Mouse (Mus musculus) G1E (cell line): ENCODE measurements around the gene Lipo3. TPM values are rescaled to one million over a fixed set of nuclear protein-coding genes. Genes with fewer than 3 reads are reported as not detected.

Experiments
- polyA plus RNA-seq: library from polyadenylated mRNA; stranded (reverse); fragments of >175 nt; gene quantifications from 2 replicates; pipeline ENCODE4 v1.2.3, GENCODE M21; 2012
- total RNA-seq, 2 experiments: library from RNA; stranded (forward) in 1 of 2; stranded (reverse) in 1 of 2; fragments of 200-1000 nt in 1 of 2; fragments of >200 nt in 1 of 2; fragmentation: Nextera tagmentation in 1 of 2; gene quantifications; 2 replicates each; pipeline ENCODE4 v1.2.3; 2014 to 2017

The Lipo3 gene
- total and polyA plus RNA-seq, 3 experiments, result 0.05 TPM; not detected in 2

Other genes with a start within 250 kb of the Lipo3 start
- gene Lipo4, start 244.2 kb downstream of the Lipo3 start, total RNA-seq (2014; fragmentation: Nextera tagmentation), result not detected in 2 replicates
- gene Lipo4, start 244.2 kb downstream of the Lipo3 start, total RNA-seq (2017), result 0.17 TPM in 1 of 2 replicates, not detected in the other
- not detected in 2 replicates for gene Lipo4, start 244.2 kb downstream of the Lipo3 start, polyA plus RNA-seq
- gene Gm8978, start 136.7 kb downstream of the Lipo3 start, total RNA-seq (2014; fragmentation: Nextera tagmentation), result not detected in 2 replicates
- 0.05 TPM in 1 of 2 replicates, not detected in the other for gene Gm8978, start 136.7 kb downstream of the Lipo3 start, total RNA-seq (2017)
- gene Gm8978, start 136.7 kb downstream of the Lipo3 start, polyA plus RNA-seq, result not detected in 2 replicates
- gene Lipo2, start 10.6 kb downstream of the Lipo3 start, total RNA-seq (2014; fragmentation: Nextera tagmentation), result not detected in 2 replicates
- gene Lipo2, start 10.6 kb downstream of the Lipo3 start, total RNA-seq (2017), result 0.11 TPM in 1 of 2 replicates, not detected in the other
- not detected in 2 replicates for gene Lipo2, start 10.6 kb downstream of the Lipo3 start, polyA plus RNA-seq
- not detected in 2 replicates for gene Lipo1, start 25.5 kb upstream of the Lipo3 start, total RNA-seq (2014; fragmentation: Nextera tagmentation)
- gene Lipo1, start 25.5 kb upstream of the Lipo3 start, total RNA-seq (2017), result 0.05 TPM in 1 of 2 replicates, not detected in the other
- not detected in 2 replicates for gene Lipo1, start 25.5 kb upstream of the Lipo3 start, polyA plus RNA-seq
- gene Lipf, start 199.2 kb upstream of the Lipo3 start, total RNA-seq (2014; fragmentation: Nextera tagmentation), result not detected in 2 replicates
- gene Lipf, start 199.2 kb upstream of the Lipo3 start, total RNA-seq (2017), result not detected in 2 replicates
- not detected in 2 replicates for gene Lipf, start 199.2 kb upstream of the Lipo3 start, polyA plus RNA-seq
- not detected in 2 replicates for gene Lipk, start 246.3 kb upstream of the Lipo3 start, total RNA-seq (2014; fragmentation: Nextera tagmentation)
- 0.05 TPM in 1 of 2 replicates, not detected in the other for gene Lipk, start 246.3 kb upstream of the Lipo3 start, total RNA-seq (2017)
- not detected in 2 replicates for gene Lipk, start 246.3 kb upstream of the Lipo3 start, polyA plus RNA-seq